Mouse (Mus musculus): ENCODE data around the gene Hras.

DNA sequence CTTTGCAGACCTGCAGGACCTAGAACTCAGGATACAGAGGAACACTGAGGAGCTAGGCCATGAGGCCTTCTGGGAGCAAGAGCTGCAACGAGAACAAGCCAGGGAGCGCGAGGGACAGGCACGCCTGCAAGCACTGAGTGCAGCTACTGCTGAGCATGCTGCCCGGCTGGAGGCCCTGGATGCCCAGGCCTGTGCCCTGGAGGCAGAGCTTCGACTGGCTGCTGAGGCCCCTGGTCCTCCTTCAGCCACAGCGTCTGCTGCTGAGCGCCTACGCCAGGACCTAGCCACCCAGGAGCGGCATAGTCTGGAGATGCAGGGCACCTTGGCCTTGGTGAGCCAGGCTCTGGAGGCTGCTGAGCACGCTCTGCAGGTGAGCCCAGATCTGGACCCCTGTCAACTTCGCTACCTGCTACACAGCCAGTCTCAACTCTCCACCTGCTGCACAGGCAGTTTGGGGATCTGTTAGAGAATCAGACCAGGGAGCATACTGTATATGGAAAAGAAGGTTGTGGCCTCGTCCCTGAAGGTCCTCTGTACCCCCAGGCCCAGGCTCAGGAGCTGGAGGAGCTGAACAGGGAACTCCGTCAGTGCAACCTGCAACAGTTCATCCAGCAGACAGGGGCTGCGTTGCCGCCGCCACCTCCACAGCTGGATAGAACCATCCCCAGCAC lies 23.7 kb upstream of the Hras start:
- TF ChIP-seq CTCF (IDR thresholded peaks at IDR 0.05; ENCODE audit: control insufficient read depth, insufficient read depth, insufficient read length) (no peak), FOSL1 (IDR thresholded peaks at IDR 0.05; ENCODE audit: insufficient read depth, low read length, poor library complexity, severe bottlenecking) (no peak), USF1 (IDR thresholded peaks at IDR 0.05; ENCODE audit: low read depth) (no peak), MYOD1 (IDR thresholded peaks at IDR 0.05; ENCODE audit: control insufficient read depth, insufficient read length, low read depth) (no peak), CEBPB (IDR thresholded peaks at IDR 0.05; ENCODE audit: low read depth) (no peak), MAX (IDR thresholded peaks at IDR 0.05) (no peak), MYOG (IDR thresholded peaks at IDR 0.05; ENCODE audit: control insufficient read depth, extremely low read depth, insufficient read length) (no peak)
